In genomic region chr19:9938156-9938823, GRCm38 (mm10) we compare ENCODE assay signal across 12 mouse cellular contexts. TPM values are rescaled to one million over a fixed set of nuclear protein-coding genes. Genes with fewer than 3 reads are reported as not detected.
DNase-seq lines count a peak whose midpoint lies in the region; ATAC-seq and TF ChIP-seq lines count a peak whose summit lies in the region.
"Had no signal": no experiment of that assay in that cellular context is flagged by ENCODE, and none has a peak within 500 bp of the region (broad histone marks: within the 10 kb centered on the region; RNA-seq: fewer than 3 reads in every experiment).

No protein-coding gene starts in this region.

- no peak overlapping the region for H3K4me3 ChIP-seq in heart, embryonic 13.5 days
- peak overlapping the region; percentile 28 for H3K4me3 ChIP-seq in thymus, adult 2 months (ENCODE audit: control insufficient read depth, insufficient read depth, low read length)
- H3K4me3 ChIP-seq in liver, embryonic 14.5 days (ENCODE audit: insufficient read depth in 1 of 2, low read depth in 2 of 2, low read length in 2 of 2): peak overlapping the region; percentile 47 to 48
- no peak overlapping the region for H3K4me3 ChIP-seq in forebrain, embryonic 13.5 days

- no peak for DNase-seq in heart, postnatal 14 days
- DNase-seq in thymus, adult 2 months: peak; percentile 33
- no peak for DNase-seq in thymus, adult 18-20 months
- no peak for DNase-seq in liver, embryonic 14.5 days (ENCODE audit: low read depth in 3 of 3, low spot score in 3 of 3)
- no peak for DNase-seq in testis, postnatal 10 days (ENCODE audit: low spot score)
- DNase-seq: cerebellum, postnatal 25 days; gastrocnemius, postnatal 36 days; kidney, adult 2 months; lung, embryonic 14.5 days had no signal

- no peak for TF ChIP-seq EP300 in liver, embryonic 14.5 days (IDR thresholded peaks at IDR 0.05; ENCODE audit: low read depth)

- TF ChIP-seq POLR2A in thymus, adult 2 months (IDR thresholded peaks at IDR 0.05; ENCODE audit: control insufficient read depth, extremely low read depth, insufficient read depth, low read length, poor library complexity): no peak

- H3K4me2 ChIP-seq in heart, embryonic 13.5 days: peak overlapping the region; percentile 46
- peak overlapping the region; percentile 77 for H3K4me2 ChIP-seq in liver, embryonic 14.5 days (ENCODE audit: low read depth)
- H3K4me2 ChIP-seq in forebrain, embryonic 13.5 days: no peak overlapping the region

- TF ChIP-seq CTCF in thymus, adult 2 months (IDR thresholded peaks at IDR 0.05; ENCODE audit: borderline replicate concordance, control insufficient read depth, extremely low read depth, insufficient read depth, low read length, poor library complexity): no peak
- TF ChIP-seq CTCF in liver, embryonic 14.5 days (IDR thresholded peaks at IDR 0.05; ENCODE audit: low read depth): no peak

- H3K9ac ChIP-seq in heart, embryonic 13.5 days: peak overlapping the region; percentile 29; the same call in 1 of the 2 replicates
- H3K9ac ChIP-seq in liver, embryonic 14.5 days (replicated peaks): peak overlapping the region; percentile 50
- no peak overlapping the region for H3K9ac ChIP-seq in forebrain, embryonic 13.5 days
- H3K9ac ChIP-seq: lung, embryonic 14.5 days had no signal

- no peak overlapping the region for H3K27ac ChIP-seq in heart, embryonic 13.5 days (replicated peaks)
- H3K27ac ChIP-seq in thymus, adult 2 months (ENCODE audit: control insufficient read depth, insufficient read depth, low read length): peak overlapping the region; percentile 72
- H3K27ac ChIP-seq in liver, embryonic 14.5 days: peak overlapping the region; percentile 73
- H3K27ac ChIP-seq in forebrain, embryonic 13.5 days: no peak overlapping the region

- H3K9me3 ChIP-seq in heart, embryonic 13.5 days: no peaks in the 10 kb centered on the region
- H3K9me3 ChIP-seq in liver, embryonic 14.5 days (ENCODE audit: control insufficient read depth, low read length): no peaks in the 10 kb centered on the region
- H3K9me3 ChIP-seq in forebrain, embryonic 13.5 days (replicated peaks): no peaks in the 10 kb centered on the region

- no peaks in the 10 kb centered on the region for H3K27me3 ChIP-seq in heart, embryonic 13.5 days (replicated peaks)
- H3K27me3 ChIP-seq in thymus, adult 2 months (ENCODE audit: control insufficient read depth, insufficient read depth, low read length): no peaks in the 10 kb centered on the region
- H3K27me3 ChIP-seq in liver, embryonic 14.5 days (ENCODE audit: control insufficient read depth, insufficient read depth, low read length): no peaks in the 10 kb centered on the region
- no peaks in the 10 kb centered on the region for H3K27me3 ChIP-seq in forebrain, embryonic 13.5 days

- H3K36me3 ChIP-seq in heart, embryonic 13.5 days: no peaks in the 10 kb centered on the region
- no peaks in the 10 kb centered on the region for H3K36me3 ChIP-seq in thymus, adult 2 months (ENCODE audit: control insufficient read depth, insufficient read depth, low read length)
- no peaks in the 10 kb centered on the region for H3K36me3 ChIP-seq in liver, embryonic 14.5 days (replicated peaks; ENCODE audit: control insufficient read depth, insufficient read depth, low read depth)
- H3K36me3 ChIP-seq in forebrain, embryonic 13.5 days (ENCODE audit: poor library complexity, severe bottlenecking): no peaks in the 10 kb centered on the region

- 69% methylated on average over 6 of the region's 6 CpGs for WGBS in heart, embryonic 13.5 days
- 3% methylated on average over 6 of the region's 6 CpGs for WGBS in thymus, adult 2 months
- WGBS in liver, embryonic 14.5 days (ENCODE audit: insufficient replicate concordance): 22% methylated on average over 6 of the region's 6 CpGs
- WGBS in forebrain, embryonic 13.5 days: 82% methylated on average over 6 of the region's 6 CpGs

- H3K4me1 ChIP-seq in heart, embryonic 13.5 days: peaks cover 44% of the 10 kb centered on the region
- peaks cover 40% of the 10 kb centered on the region for H3K4me1 ChIP-seq in thymus, adult 2 months (replicated peaks; ENCODE audit: control insufficient read depth, insufficient read depth, low read length)
- peaks cover 13 to 50% of the 10 kb centered on the region in 2 experiments for H3K4me1 ChIP-seq in liver, embryonic 14.5 days (replicated peaks; ENCODE audit: control insufficient read depth in 2 of 2, insufficient read depth in 2 of 2, low read length in 1 of 2)
- H3K4me1 ChIP-seq in forebrain, embryonic 13.5 days: 0 out of 2 replicates have a peak, but pooled peaks cover 4% of the 10 kb centered on the region

- intact Hi-C loops in heart, postnatal 14 days (cut with DNase I): no loop called here

- no peak for ATAC-seq in heart, embryonic 13.5 days (ENCODE audit: extremely low read depth, insufficient number of reproducible peaks, low FRiP score, low TSS enrichment)
- ATAC-seq in liver, embryonic 14.5 days (ENCODE audit: insufficient read depth): no peak; the same call in 1 of the 2 replicates
- no peak for ATAC-seq in forebrain, embryonic 13.5 days
- ATAC-seq in erythroid progenitor cell, adult 5-6 weeks (replicated peaks; ENCODE audit: low FRiP score, poor library complexity, severe bottlenecking): no peak

RNA-seq across cellular contexts. Expression of gene Incenp, which starts 38.9 kb away (rescaled TPM):
- polyA plus RNA-seq in heart, embryonic 13.5 days (2015; fragmentation: Nextera tagmentation; extraction: Ambion mirVana): 68.6 and 69.4 TPM in 2 replicates
- 10 to 100 TPM in 1 of 2 experiments, 1 to 10 TPM in 1; 9.5 to 17.1 TPM for total RNA-seq in heart, postnatal 14 days (2021)
- 88.0 and 109 TPM in 2 replicates for polyA plus RNA-seq in thymus, adult 2 months (2012; rRNA removed)
- polyA plus RNA-seq in liver, embryonic 14.5 days (2012; rRNA removed): 51.1 and 69.7 TPM in 2 replicates
- 72.0 and 86.3 TPM in 2 replicates for polyA plus RNA-seq in liver, embryonic 14.5 days (2014; fragmentation: Nextera tagmentation; extraction: Ambion mirVana)
- 86.6 and 105 TPM in 2 replicates for polyA plus RNA-seq in forebrain, embryonic 13.5 days (2015; fragmentation: Nextera tagmentation; extraction: Ambion mirVana)
- total RNA-seq in erythroid progenitor cell, adult 5-6 weeks (2015; ENCODE audit: low replicate concordance): 859 and 885 TPM in 2 replicates
- total RNA-seq in erythroid progenitor cell, adult 5-6 weeks (2017; ENCODE audit: low replicate concordance): 748 and 1,226 TPM in 2 replicates

RNA-seq across cellular contexts. Expression of gene Fth1, which starts 42.1 kb away (rescaled TPM):
- polyA plus RNA-seq in heart, embryonic 13.5 days (2015; fragmentation: Nextera tagmentation; extraction: Ambion mirVana): 2,189 and 2,554 TPM in 2 replicates
- 1,000 to 10,000 TPM; 2,034 to 2,074 TPM for total RNA-seq in heart, postnatal 14 days (2021)
- 2,238 and 2,885 TPM in 2 replicates for polyA plus RNA-seq in thymus, adult 2 months (2012; rRNA removed)
- 1,645 and 1,653 TPM in 2 replicates for polyA plus RNA-seq in liver, embryonic 14.5 days (2012; rRNA removed)
- polyA plus RNA-seq in liver, embryonic 14.5 days (2014; fragmentation: Nextera tagmentation; extraction: Ambion mirVana): 3,787 and 3,976 TPM in 2 replicates
- 1,364 and 1,444 TPM in 2 replicates for polyA plus RNA-seq in forebrain, embryonic 13.5 days (2015; fragmentation: Nextera tagmentation; extraction: Ambion mirVana)
- 2,541 and 2,855 TPM in 2 replicates for total RNA-seq in erythroid progenitor cell, adult 5-6 weeks (2015; ENCODE audit: low replicate concordance)
- 1,910 and 2,502 TPM in 2 replicates for total RNA-seq in erythroid progenitor cell, adult 5-6 weeks (2017; ENCODE audit: low replicate concordance)

Comparison
In these comparisons a context has a peak if more than half of its experiments do, and no peak if none do; other contexts are left out.
1. H3K27ac ChIP-seq: peak in thymus, adult 2 months (single experiment) and liver, embryonic 14.5 days (single experiment); none in heart, embryonic 13.5 days (single experiment) and forebrain, embryonic 13.5 days (single experiment).
2. H3K4me3 ChIP-seq: peak in thymus, adult 2 months (single experiment) and liver, embryonic 14.5 days (2 of 2); none in heart, embryonic 13.5 days (single experiment) and forebrain, embryonic 13.5 days (single experiment).